Mouse (Mus musculus) spleen, postnatal 36 days (tissue): Measurements from ENCODE around the gene Stk10.

Source experiments
- DNase-seq, 2 experiments: peaks; one replicate each; pipeline ENCODE4 v3.0.0; 2022; ENCODE audit warnings: low spot score in 2 of 2, mixed read lengths in 1 of 2

Gene Stk10

DNA sequence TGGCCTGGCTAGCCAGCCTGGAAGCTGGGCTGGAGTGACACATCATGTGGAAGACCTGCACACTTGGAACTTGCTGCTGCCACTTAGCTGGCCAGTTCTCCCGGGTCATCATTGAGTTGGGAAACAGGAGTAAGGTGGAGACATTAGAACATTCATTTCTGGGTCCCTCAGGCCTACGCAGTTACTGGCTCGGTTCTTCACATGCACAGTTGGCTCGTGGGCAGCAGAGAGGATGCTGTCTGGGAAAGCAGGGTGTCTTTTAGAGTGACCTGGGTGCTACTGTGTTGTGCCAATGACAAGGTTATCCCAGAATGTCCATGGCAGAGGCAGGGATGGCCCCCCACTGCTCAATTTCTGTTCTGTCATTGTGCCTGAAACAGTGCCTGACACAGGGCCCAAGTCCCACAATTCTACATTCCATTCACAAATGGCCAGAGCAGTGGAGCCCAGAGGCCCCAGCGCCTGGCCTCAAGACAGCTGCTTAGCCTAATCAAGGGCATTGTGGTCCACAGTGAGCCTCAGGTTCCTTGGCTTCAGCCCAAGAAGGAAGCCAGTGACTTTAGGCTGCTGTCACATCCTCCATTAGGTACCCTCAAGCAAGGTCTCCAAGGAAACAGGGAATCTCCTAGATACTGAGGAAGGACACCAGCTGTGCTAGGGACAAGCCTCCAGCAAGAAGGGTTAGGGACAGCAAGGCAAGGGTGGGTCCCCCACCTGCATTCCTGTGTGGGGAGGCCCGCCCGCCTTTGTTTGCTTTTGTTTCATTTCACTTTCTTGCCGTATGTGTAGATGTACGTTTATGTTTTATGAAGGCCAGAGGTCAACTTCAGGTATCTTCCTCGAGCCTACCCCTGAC, 34.1 kb downstream of the Stk10 start:
- no peak for DNase-seq

GRCm38 (mm10) chr11:32568060-32568459, 35.0 kb downstream of the Stk10 start:
- peak; percentile 54 to 61 for DNase-seq

GRCm38 (mm10) chr11:32568637-32569293, 35.7 kb downstream of the Stk10 start:
- DNase-seq = no peak

DNA sequence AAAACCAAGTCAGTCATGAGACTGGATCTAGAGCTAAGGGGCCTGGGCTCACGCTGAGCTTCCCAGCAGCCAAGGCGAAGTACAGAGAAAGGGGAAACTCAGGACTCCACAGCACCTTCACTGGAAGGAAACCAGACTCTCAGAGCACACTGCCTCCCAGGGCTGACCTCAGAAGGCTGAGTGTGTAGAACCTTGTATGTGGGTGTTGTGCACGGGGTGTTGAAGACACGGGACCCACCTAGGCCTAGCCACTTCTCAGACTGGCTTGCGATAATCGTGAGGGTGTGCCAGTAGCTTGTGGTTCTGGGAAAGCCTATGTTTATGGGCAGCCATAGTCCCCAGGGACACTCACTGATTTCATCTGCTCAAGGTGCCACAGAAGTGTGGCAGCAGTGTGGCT, 38.0 kb downstream of the Stk10 start:
- no peak for DNase-seq

DNA sequence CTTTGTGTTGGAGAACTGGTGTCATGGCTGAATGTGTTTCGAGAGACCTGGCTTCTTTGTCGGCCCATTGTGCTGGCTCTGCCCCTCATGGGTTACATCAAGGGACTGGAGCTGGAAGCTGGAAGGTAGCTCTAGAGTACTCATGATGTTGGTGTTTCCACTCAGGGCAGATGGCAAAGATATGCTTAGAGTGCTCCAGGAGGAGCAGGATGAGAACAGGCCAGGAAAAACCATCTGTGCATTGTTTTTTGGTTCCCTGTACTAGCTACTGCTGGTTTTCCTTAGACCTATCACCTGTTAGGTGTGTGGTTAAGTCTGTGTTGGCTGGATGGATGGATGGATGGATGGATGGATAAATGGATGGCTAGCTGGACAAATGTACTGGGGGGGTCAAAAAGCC, 40.6 kb downstream of the Stk10 start:
- no peak for DNase-seq

GRCm38 (mm10) chr11:32575964-32576759, 43.1 kb downstream of the Stk10 start:
- no peak for DNase-seq

GRCm38 (mm10) chr11:32576760-32577050, 43.6 kb downstream of the Stk10 start:
- no peak for DNase-seq

GRCm38 (mm10) chr11:32580305-32580947, 47.3 kb downstream of the Stk10 start:
- DNase-seq = peak; percentile 58 to 61

GRCm38 (mm10) chr11:32581031-32581430, 47.9 kb downstream of the Stk10 start:
- DNase-seq = no peak

DNA sequence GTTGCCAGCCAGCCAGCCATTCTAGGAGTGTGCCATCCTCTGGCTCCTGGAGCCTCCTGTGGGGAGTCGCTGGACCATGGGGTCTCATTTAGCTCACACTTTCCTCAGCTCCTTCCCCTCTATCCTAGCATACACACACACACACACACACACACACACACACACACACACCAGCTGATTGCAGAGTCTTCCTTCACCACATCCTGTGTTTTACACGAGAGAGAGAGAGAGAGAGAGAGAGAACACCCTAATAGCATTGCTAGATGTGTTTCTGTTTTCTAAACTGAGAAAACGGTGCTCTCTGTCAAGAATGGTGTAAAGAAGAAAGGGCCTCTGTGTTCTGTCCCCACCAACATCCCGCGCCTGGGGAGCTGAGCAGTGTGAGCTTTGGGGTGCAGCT, 49.7 kb downstream of the Stk10 start:
- DNase-seq = peak; percentile 50 to 62

GRCm38 (mm10) chr11:32585996-32586395, 52.9 kb downstream of the Stk10 start:
- peak; percentile 41 to 47 for DNase-seq

- DNase-seq = peak; percentile 69 to 77
Observed at GRCm38 (mm10) chr11:32587191-32588089, 54.3 kb downstream of the Stk10 start.

GRCm38 (mm10) chr11:32588090-32588891, 55.2 kb downstream of the Stk10 start:
- peak; percentile 63 to 75 for DNase-seq

DNA sequence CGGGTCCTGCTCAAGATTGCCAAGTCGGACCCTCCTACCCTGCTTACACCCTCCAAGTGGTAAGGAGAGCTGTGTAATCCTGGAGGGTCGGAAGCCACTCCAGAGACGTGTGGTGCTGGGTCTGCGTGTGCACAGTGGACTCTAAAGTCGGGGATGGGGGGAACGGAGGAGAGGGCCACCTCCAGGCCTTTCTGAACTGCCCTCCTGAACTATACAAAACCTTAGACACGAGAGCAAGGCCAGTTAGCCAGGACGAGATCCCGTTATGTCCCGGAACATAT, 55.7 kb downstream of the Stk10 start:
- DNase-seq = no peak

GRCm38 (mm10) chr11:32589201-32589600, 56.1 kb downstream of the Stk10 start:
- no peak for DNase-seq

DNA sequence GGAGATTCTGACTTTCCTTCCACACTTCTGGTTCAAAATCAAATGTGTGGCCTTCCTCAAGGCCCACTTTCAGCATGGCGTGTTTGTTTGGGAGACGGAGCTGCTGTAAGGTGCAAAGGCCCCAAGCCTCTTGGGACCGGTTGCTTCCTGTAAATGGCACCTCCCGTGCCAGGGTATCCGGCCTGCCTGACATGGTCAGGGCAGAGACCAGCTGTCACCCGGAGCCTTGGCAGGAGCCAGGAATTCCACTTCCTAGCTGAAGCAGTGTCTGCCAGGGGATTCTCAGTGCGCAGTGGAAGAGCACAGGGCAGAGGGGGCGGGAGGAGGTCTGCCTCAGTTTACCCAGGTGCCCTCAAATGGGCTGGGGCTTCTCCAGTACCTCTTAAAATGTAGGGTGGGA, 56.7 kb downstream of the Stk10 start:
- DNase-seq = no peak

DNA sequence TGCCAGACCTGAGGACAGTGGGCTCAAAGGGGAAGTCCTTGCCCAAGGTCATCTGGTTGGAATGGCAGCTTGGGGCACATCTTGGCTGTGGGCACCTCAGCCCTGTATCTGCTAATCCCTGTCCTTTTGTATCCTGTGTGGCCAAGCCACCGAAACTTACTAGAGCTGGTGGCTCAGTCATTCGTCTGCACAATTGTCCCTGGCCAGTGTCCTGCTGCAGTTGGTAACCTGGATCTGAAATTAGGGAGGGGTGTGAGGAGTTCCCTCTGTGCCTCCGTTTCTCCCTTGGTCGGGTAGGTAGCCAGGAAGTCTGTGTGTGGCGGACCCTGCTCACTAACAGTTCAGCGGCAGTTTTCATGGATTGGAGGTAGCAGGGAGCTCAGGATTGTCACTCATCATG, 57.1 kb downstream of the Stk10 start:
- no peak for DNase-seq

- peak; percentile 29 to 35 for DNase-seq
Observed at GRCm38 (mm10) chr11:32591921-32592850, 59.1 kb downstream of the Stk10 start.

DNA sequence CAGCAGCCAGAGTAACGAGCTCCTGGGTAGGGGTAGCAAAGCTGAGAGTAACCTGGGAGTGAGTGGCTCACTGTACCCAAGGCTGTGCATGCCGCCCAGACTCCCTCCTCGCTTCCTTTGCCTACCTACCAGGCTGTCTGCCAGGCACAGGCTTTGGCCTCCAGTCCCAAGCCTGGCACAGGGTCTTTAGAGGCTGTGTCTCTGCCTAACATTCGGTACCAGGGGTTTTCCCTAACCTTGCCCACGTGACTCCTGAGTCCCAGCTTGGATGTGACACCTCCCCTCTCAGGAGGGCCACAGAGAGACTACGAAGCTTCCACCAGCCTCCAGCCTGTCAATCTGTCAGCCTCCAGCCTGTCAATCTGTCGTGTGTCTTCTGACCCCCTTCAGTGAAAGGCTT, 60.0 kb downstream of the Stk10 start:
- DNase-seq = no peak
